Mouse (Mus musculus): ENCODE results near the gene Cdk6. TPM values are rescaled to one million over a fixed set of nuclear protein-coding genes. Genes with fewer than 3 reads are reported as not detected.

Cdk6 gene
- polyA plus RNA-seq, 1 experiment, result 8.9 TPM

DNA sequence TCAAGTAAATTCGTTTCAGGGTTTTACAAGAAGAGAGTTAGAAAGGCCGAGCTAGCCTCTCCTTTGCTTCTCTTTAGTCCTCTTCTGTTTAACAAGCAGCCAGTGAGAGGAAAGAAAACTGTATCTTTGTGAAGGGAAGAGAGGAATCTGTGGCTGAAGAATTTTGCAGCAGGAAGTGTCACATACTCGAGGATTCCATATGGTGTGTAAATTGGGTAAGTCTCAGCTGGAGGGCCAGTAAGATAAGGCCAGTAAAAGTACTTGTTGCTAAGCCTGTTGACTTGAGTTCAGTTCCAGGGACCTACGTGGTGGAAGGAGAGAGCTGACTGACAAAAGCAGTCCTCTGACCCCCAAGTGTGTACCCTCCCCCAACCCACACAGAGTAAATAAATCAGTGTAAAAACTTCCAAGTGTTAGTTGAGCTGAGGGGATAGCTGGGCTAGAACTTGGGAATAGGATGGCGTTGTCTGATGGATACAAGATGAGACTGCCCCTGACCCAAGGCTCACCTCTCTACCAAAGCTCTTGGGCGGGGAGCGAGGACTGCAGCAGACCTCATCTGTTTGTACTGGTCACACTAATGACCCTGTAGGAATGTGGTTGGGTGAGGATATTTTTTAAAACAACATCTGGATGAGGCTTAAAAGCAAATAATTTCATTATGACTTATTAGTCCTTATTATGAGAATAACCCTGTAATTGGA lies 145.4 kb downstream of the Cdk6 start:
- Histone ChIP-seq H3ac (ENCODE audit: control insufficient read depth, insufficient read length) (no peak overlapping the region), H3K79me2 (ENCODE audit: control insufficient read depth, insufficient read depth) (no peaks in the 10 kb centered on the region), H3K4me2 (ENCODE audit: low read depth) (no peak overlapping the region), H3K36me3 (ENCODE audit: control insufficient read depth, insufficient read depth) (no peaks in the 10 kb centered on the region), H3K27me3 (ENCODE audit: control insufficient read depth, insufficient read depth, insufficient read length) (no peaks in the 10 kb centered on the region), H3K4me3 (no peak overlapping the region)
- no peak for TF ChIP-seq MYOD1 (IDR thresholded peaks at IDR 0.05; ENCODE audit: control insufficient read depth in 1 of 3, insufficient read length in 2 of 3, low read depth in 2 of 3)
- no peak for TF ChIP-seq USF1 (IDR thresholded peaks at IDR 0.05; ENCODE audit: low read depth)
- no peak for TF ChIP-seq TCF12 (IDR thresholded peaks at IDR 0.05; ENCODE audit: insufficient read depth, poor library complexity, severe bottlenecking)
- TF ChIP-seq MAX (IDR thresholded peaks at IDR 0.05; ENCODE audit: low read depth), result no peak

DNA sequence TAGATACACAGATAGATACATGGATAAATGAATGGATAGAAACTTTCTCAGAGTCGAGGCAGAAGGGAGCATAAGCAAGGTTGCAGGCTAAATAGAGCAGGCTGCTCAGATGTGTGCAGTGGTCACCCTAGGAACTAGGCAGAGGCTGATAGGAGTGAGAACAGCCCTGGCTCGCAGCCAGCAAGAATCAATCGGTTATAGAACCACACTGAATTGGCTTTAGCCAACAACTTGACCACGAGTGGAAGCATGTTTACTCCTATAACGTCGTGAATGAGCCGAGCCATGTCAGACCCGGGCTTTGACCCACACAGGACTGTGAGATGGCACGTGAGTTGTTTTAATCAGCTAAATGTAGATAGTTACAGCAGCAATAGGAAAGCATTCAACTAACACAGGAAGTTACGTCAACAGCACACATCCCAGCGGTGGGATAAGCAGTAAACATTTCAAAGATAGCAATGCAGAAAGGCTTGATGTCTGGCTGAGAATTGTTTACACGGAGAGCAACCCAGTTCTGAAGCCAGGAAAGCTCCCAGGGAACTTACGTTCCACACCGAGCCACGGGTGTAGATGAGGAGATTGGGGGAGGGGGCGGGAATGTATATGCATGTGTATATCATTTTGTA lies 147.0 kb downstream of the Cdk6 start:
- no peak overlapping the region for H3K4me2 ChIP-seq (ENCODE audit: low read depth)

DNA sequence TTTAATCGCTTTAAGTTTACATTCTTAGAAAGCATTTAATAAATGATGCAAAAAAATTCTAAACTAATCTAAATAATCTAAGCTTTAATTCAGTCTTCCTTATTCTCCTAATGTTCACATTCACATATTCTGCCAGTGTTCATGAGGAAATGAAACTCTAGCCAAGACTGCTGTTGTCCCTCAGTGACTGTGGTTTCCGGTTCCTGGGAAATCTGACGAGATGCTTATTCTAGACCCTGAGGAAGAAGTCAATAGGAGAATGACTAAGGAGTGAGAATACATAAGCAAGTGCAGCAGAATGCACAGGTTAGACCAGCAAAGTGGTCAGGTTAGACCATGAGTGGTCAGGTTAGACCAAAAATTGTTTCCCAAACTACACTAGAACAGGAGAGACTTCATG lies 149.1 kb downstream of the Cdk6 start:
- TF ChIP-seq TCF3 (IDR thresholded peaks at IDR 0.05; ENCODE audit: insufficient read length, low read depth) (no peak), MYOD1 (IDR thresholded peaks at IDR 0.05; ENCODE audit: control insufficient read depth in 1 of 3, insufficient read length in 2 of 3, low read depth in 2 of 3) (no peak), POLR2A (IDR thresholded peaks at IDR 0.05; ENCODE audit: insufficient read length, low read depth) (no peak), MAX (IDR thresholded peaks at IDR 0.05; ENCODE audit: low read depth) (no peak), MYOG (IDR thresholded peaks at IDR 0.05; ENCODE audit: control insufficient read depth in 1 of 3, insufficient read depth in 1 of 3, insufficient read length in 2 of 3, low read depth in 2 of 3) (no peak)
- H3K79me2 ChIP-seq (ENCODE audit: control insufficient read depth, insufficient read depth), result no peaks in the 10 kb centered on the region
- H3ac ChIP-seq (ENCODE audit: control insufficient read depth, insufficient read length), result no peak overlapping the region
- H3K4me2 ChIP-seq (ENCODE audit: low read depth), result no peak overlapping the region
- no peak overlapping the region for H3K4me3 ChIP-seq
- no peaks in the 10 kb centered on the region for H3K27me3 ChIP-seq (ENCODE audit: control insufficient read depth, insufficient read depth, insufficient read length)
- H3K36me3 ChIP-seq (ENCODE audit: control insufficient read depth, insufficient read depth), result no peaks in the 10 kb centered on the region

More for the DNA sequence above, 147.0 kb downstream of the Cdk6 start:
- no peaks in the 10 kb centered on the region for H3K79me2 ChIP-seq (ENCODE audit: control insufficient read depth, insufficient read depth)
- no peak overlapping the region for H3K4me3 ChIP-seq
- TF ChIP-seq MYOG (IDR thresholded peaks at IDR 0.05; ENCODE audit: control insufficient read depth in 1 of 3, insufficient read depth in 1 of 3, insufficient read length in 2 of 3, low read depth in 2 of 3) (no peak), TCF12 (IDR thresholded peaks at IDR 0.05; ENCODE audit: insufficient read depth, poor library complexity, severe bottlenecking) (no peak), USF1 (IDR thresholded peaks at IDR 0.05; ENCODE audit: low read depth) (no peak), SRF (IDR thresholded peaks at IDR 0.05; ENCODE audit: control insufficient read depth, insufficient read length, low read depth) (no peak), CEBPB (IDR thresholded peaks at IDR 0.05; ENCODE audit: insufficient read depth, poor library complexity, severe bottlenecking) (no peak), MAX (IDR thresholded peaks at IDR 0.05; ENCODE audit: low read depth) (no peak), POLR2A (IDR thresholded peaks at IDR 0.05; ENCODE audit: insufficient read length, low read depth) (no peak), MYOD1 (IDR thresholded peaks at IDR 0.05; ENCODE audit: control insufficient read depth in 1 of 3, insufficient read length in 2 of 3, low read depth in 2 of 3) (no peak), TCF3 (IDR thresholded peaks at IDR 0.05; ENCODE audit: insufficient read length, low read depth) (no peak), POLR2AphosphoS2 (IDR thresholded peaks at IDR 0.05; ENCODE audit: insufficient read length, low read depth) (no peak), REST (IDR thresholded peaks at IDR 0.05; ENCODE audit: insufficient read depth, insufficient read length) (no peak), E2F4 (IDR thresholded peaks at IDR 0.05; ENCODE audit: insufficient read depth) (no peak)
- H3ac ChIP-seq (ENCODE audit: control insufficient read depth, insufficient read length), result no peak overlapping the region
- H3K27me3 ChIP-seq (ENCODE audit: control insufficient read depth, insufficient read depth, insufficient read length), result no peaks in the 10 kb centered on the region
- H3K36me3 ChIP-seq (ENCODE audit: control insufficient read depth, insufficient read depth), result no peaks in the 10 kb centered on the region

DNA sequence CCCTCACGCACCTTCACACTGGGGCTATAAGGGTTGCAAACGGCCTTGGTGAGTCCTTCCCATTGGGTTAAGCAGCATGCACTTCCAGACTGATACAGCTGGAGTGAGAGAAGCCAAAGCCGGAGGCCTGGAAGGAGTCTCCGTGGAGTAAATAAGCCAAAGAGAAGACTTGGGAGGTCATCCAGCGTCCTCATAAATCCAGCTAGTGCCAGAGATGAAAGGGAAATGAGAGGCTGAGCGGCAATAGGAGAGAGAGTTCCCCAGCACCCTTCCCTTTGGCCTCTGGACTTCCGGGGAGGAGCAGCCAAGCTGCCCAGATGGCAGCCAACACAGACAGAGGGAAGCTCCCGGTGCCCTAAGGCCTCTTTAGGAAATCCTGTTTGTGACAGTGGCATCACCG lies 149.8 kb downstream of the Cdk6 start:
- no peaks in the 10 kb centered on the region for H3K36me3 ChIP-seq (ENCODE audit: control insufficient read depth, insufficient read depth)
- no peak overlapping the region for H3K4me3 ChIP-seq
- H3K4me2 ChIP-seq (ENCODE audit: low read depth), result no peak overlapping the region
- H3K79me2 ChIP-seq (ENCODE audit: control insufficient read depth, insufficient read depth), result no peaks in the 10 kb centered on the region
- TF ChIP-seq TCF12 (IDR thresholded peaks at IDR 0.05; ENCODE audit: insufficient read depth, poor library complexity, severe bottlenecking) (no peak), SRF (IDR thresholded peaks at IDR 0.05; ENCODE audit: control insufficient read depth, insufficient read length, low read depth) (no peak), MYOD1 (IDR thresholded peaks at IDR 0.05; ENCODE audit: control insufficient read depth in 1 of 3, insufficient read length in 2 of 3, low read depth in 2 of 3) (no peak)
- H3ac ChIP-seq (ENCODE audit: control insufficient read depth, insufficient read length), result no peak overlapping the region
- H3K27me3 ChIP-seq (ENCODE audit: control insufficient read depth, insufficient read depth, insufficient read length), result no peaks in the 10 kb centered on the region

DNA sequence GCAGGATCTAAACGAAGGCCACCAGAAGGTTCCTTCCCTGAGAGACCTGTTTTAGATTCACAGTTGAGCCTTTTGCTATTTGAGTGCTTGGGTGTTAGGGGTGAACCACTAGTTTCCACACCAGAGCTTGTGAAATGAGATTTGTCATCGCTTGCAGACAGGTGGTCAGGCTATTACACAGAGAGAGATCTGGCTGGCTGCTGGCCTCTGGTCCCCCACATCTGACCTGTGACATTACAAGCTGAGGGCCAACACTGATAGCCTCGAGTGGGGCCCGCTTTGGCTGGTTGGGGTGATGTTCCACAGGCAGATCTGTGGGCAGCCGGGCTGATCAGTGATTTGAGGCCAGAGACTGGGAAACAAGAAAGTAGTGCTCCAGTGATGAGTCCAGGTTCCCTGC lies 150.6 kb downstream of the Cdk6 start:
- Histone ChIP-seq H3K27me3 (ENCODE audit: control insufficient read depth, insufficient read depth, insufficient read length) (no peaks in the 10 kb centered on the region), H3K79me2 (ENCODE audit: control insufficient read depth, insufficient read depth) (no peaks in the 10 kb centered on the region), H3K36me3 (ENCODE audit: control insufficient read depth, insufficient read depth) (no peaks in the 10 kb centered on the region), H3K4me2 (ENCODE audit: low read depth) (no peak overlapping the region), H3ac (ENCODE audit: control insufficient read depth, insufficient read length) (no peak overlapping the region), H3K4me3 (no peak overlapping the region)
- TF ChIP-seq POLR2AphosphoS2 (IDR thresholded peaks at IDR 0.05; ENCODE audit: insufficient read length, low read depth) (no peak), USF1 (IDR thresholded peaks at IDR 0.05; ENCODE audit: low read depth) (no peak), MYOD1 (IDR thresholded peaks at IDR 0.05; ENCODE audit: control insufficient read depth in 1 of 3, insufficient read length in 2 of 3, low read depth in 2 of 3) (peak in 1 of 3 experiments; percentile 2)

Measured in myocyte (in vitro differentiated cells).